Mouse (Mus musculus): ENCODE data around the gene Dazap2. TPM values are rescaled to one million over a fixed set of nuclear protein-coding genes. Genes with fewer than 3 reads are reported as not detected.

The Dazap2 gene
- total and polyA plus RNA-seq, 2 experiments from 2014 or later, result 92.3 to 162 TPM

GRCm38 (mm10) chr15:100576810-100577209 lies 38.3 kb upstream of the Dazap2 start:
- 77% methylated on average over 6 of the region's 6 CpGs for WGBS
- DNase-seq (no peak), ATAC-seq (no peak)
- Histone ChIP-seq H3K27me3 (ENCODE audit: insufficient read depth, low read length) (no peaks in the 10 kb centered on the region), H3K4me2 (ENCODE audit: low read depth) (no peak overlapping the region), H3K4me1 (ENCODE audit: insufficient read depth) (0 out of 2 replicates have a peak, but pooled peaks cover 4% of the 10 kb centered on the region), H3K36me3 (ENCODE audit: insufficient read depth) (peaks cover 49% of the 10 kb centered on the region), H3K9me3 (ENCODE audit: low read length) (no peaks in the 10 kb centered on the region), H3K9ac (no peak overlapping the region), H3K4me3 (ENCODE audit: low read depth, low read length) (no peak overlapping the region), H3K27ac (ENCODE audit: low read depth, low read length) (no peak overlapping the region)
- TF ChIP-seq CTCF (IDR thresholded peaks at IDR 0.05; ENCODE audit: low read depth), result no peak

GRCm38 (mm10) chr15:100577972-100578371 lies 37.2 kb upstream of the Dazap2 start:
- no peak overlapping the region for H3K27ac ChIP-seq (ENCODE audit: low read depth, low read length)
- H3K36me3 ChIP-seq (ENCODE audit: insufficient read depth), result peaks cover 57% of the 10 kb centered on the region
- no peak for TF ChIP-seq CTCF (IDR thresholded peaks at IDR 0.05; ENCODE audit: low read depth)
- H3K4me1 ChIP-seq (ENCODE audit: insufficient read depth), result 0 out of 2 replicates have a peak, but pooled peaks cover 4% of the 10 kb centered on the region
- no peak overlapping the region for H3K4me3 ChIP-seq (ENCODE audit: low read depth, low read length)
- DNase-seq, result no peak
- 91% methylated on average over 16 of the region's 16 CpGs for WGBS
- no peak overlapping the region for H3K9ac ChIP-seq
- H3K27me3 ChIP-seq (ENCODE audit: insufficient read depth, low read length), result no peaks in the 10 kb centered on the region
- no peak for ATAC-seq
- H3K9me3 ChIP-seq (ENCODE audit: low read length), result no peaks in the 10 kb centered on the region
- no peak overlapping the region for H3K4me2 ChIP-seq (ENCODE audit: low read depth)

- Histone ChIP-seq H3K4me1 (ENCODE audit: insufficient read depth) (no peaks in the 10 kb centered on the region), H3K9me3 (ENCODE audit: low read length) (no peaks in the 10 kb centered on the region), H3K27ac (ENCODE audit: low read depth, low read length) (no peak overlapping the region), H3K4me2 (ENCODE audit: low read depth) (no peak overlapping the region), H3K9ac (no peak overlapping the region), H3K36me3 (ENCODE audit: insufficient read depth) (peaks cover 68% of the 10 kb centered on the region), H3K27me3 (ENCODE audit: insufficient read depth, low read length) (no peaks in the 10 kb centered on the region), H3K4me3 (ENCODE audit: low read depth, low read length) (no peak overlapping the region)
- 90% methylated on average over 10 of the region's 10 CpGs for WGBS
- no peak for DNase-seq
- no peak for TF ChIP-seq CTCF (IDR thresholded peaks at IDR 0.05; ENCODE audit: low read depth)
- ATAC-seq, result no peak
Observed at GRCm38 (mm10) chr15:100580108-100580507, 35.0 kb upstream of the Dazap2 start.

GRCm38 (mm10) chr15:100585931-100586330 lies 29.2 kb upstream of the Dazap2 start:
- 93% methylated on average over 16 of the region's 16 CpGs for WGBS
- H3K27ac ChIP-seq (ENCODE audit: low read depth, low read length), result no peak overlapping the region
- H3K9me3 ChIP-seq (ENCODE audit: low read length), result no peaks in the 10 kb centered on the region
- no peak overlapping the region for H3K4me2 ChIP-seq (ENCODE audit: low read depth)
- ATAC-seq (no peak), DNase-seq (no peak)
- no peak overlapping the region for H3K9ac ChIP-seq
- no peak overlapping the region for H3K4me3 ChIP-seq (ENCODE audit: low read depth, low read length)
- no peaks in the 10 kb centered on the region for H3K4me1 ChIP-seq (ENCODE audit: insufficient read depth)
- peaks cover 71% of the 10 kb centered on the region for H3K36me3 ChIP-seq (ENCODE audit: insufficient read depth)
- TF ChIP-seq CTCF (IDR thresholded peaks at IDR 0.05; ENCODE audit: low read depth), result no peak
- no peaks in the 10 kb centered on the region for H3K27me3 ChIP-seq (ENCODE audit: insufficient read depth, low read length)

- no peak overlapping the region for H3K4me3 ChIP-seq (ENCODE audit: low read depth, low read length)
- H3K4me1 ChIP-seq (ENCODE audit: insufficient read depth), result no peaks in the 10 kb centered on the region
- H3K27me3 ChIP-seq (ENCODE audit: insufficient read depth, low read length), result no peaks in the 10 kb centered on the region
- no peak overlapping the region for H3K4me2 ChIP-seq (ENCODE audit: low read depth)
- WGBS, result 82% methylated on average over 4 of the region's 4 CpGs
- ATAC-seq (no peak), DNase-seq (no peak)
- H3K27ac ChIP-seq (ENCODE audit: low read depth, low read length), result no peak overlapping the region
- TF ChIP-seq CTCF (IDR thresholded peaks at IDR 0.05; ENCODE audit: low read depth), result no peak
- peaks cover 69% of the 10 kb centered on the region for H3K36me3 ChIP-seq (ENCODE audit: insufficient read depth)
- H3K9me3 ChIP-seq (ENCODE audit: low read length), result no peaks in the 10 kb centered on the region
- no peak overlapping the region for H3K9ac ChIP-seq
Observed at GRCm38 (mm10) chr15:100587166-100587565, 28.0 kb upstream of the Dazap2 start.

- H3K9me3 ChIP-seq (ENCODE audit: low read length), result no peaks in the 10 kb centered on the region
- DNase-seq (no peak), ATAC-seq (no peak)
- H3K4me3 ChIP-seq (ENCODE audit: low read depth, low read length), result no peak overlapping the region
- H3K4me2 ChIP-seq (ENCODE audit: low read depth), result no peak overlapping the region
- no peak overlapping the region for H3K27ac ChIP-seq (ENCODE audit: low read depth, low read length)
- H3K4me1 ChIP-seq (ENCODE audit: insufficient read depth), result no peaks in the 10 kb centered on the region
- no peak overlapping the region for H3K9ac ChIP-seq
- WGBS, result 86% methylated on average over 6 of the region's 6 CpGs
- no peak for TF ChIP-seq CTCF (IDR thresholded peaks at IDR 0.05; ENCODE audit: low read depth)
- no peaks in the 10 kb centered on the region for H3K27me3 ChIP-seq (ENCODE audit: insufficient read depth, low read length)
- peaks cover 57% of the 10 kb centered on the region for H3K36me3 ChIP-seq (ENCODE audit: insufficient read depth)
Observed at GRCm38 (mm10) chr15:100588297-100588696, 26.9 kb upstream of the Dazap2 start.

- DNase-seq, result no peak
- H3K9ac ChIP-seq, result no peak overlapping the region
- TF ChIP-seq CTCF (IDR thresholded peaks at IDR 0.05; ENCODE audit: low read depth), result no peak
Observed at GRCm38 (mm10) chr15:100590436-100590835, 24.7 kb upstream of the Dazap2 start.

More at GRCm38 (mm10) chr15:100590436-100590835, 24.7 kb upstream of the Dazap2 start:
- Histone ChIP-seq H3K27ac (ENCODE audit: low read depth, low read length) (no peak overlapping the region), H3K36me3 (ENCODE audit: insufficient read depth) (peaks cover 46% of the 10 kb centered on the region), H3K4me3 (ENCODE audit: low read depth, low read length) (no peak overlapping the region), H3K4me1 (ENCODE audit: insufficient read depth) (no peaks in the 10 kb centered on the region), H3K9me3 (ENCODE audit: low read length) (no peaks in the 10 kb centered on the region), H3K4me2 (ENCODE audit: low read depth) (no peak overlapping the region), H3K27me3 (ENCODE audit: insufficient read depth, low read length) (no peaks in the 10 kb centered on the region)
- no peak for ATAC-seq
- 78% methylated on average over 8 of the region's 8 CpGs for WGBS
